Comparison of ENCODE assay signal across 8 mouse cellular contexts in the genomic region with DNA sequence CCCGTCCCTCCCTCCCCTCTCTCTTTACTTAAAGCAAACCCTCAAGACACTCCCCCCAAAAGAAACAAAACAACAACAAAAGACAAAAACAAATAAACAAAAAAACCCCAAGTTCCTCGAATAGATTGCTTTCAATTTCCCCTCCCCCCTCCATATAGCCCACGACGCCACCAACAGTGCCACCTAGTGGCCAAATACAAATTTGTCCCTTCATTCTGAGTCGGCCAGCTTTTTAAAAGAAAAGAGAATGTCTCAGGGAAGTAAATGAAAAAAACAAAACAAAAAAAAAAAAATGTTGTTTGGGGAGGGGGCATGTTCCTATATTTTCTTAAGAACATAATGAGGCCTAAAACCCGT.
DNase-seq lines count a peak whose midpoint lies in the region; ATAC-seq and TF ChIP-seq lines count a peak whose summit lies in the region.

No protein-coding gene starts in this region.

- ATAC-seq in inflammation-experienced regulatory T-cells, adult 6 months: peak; percentile 61
- no peak for ATAC-seq in megakaryocyte-erythroid progenitor cell, adult 5-6 weeks (replicated peaks; ENCODE audit: low FRiP score, low TSS enrichment, poor library complexity, severe bottlenecking)

- WGBS in liver, adult 2 months: 3% methylated on average over 6 of the region's 6 CpGs

- H3K9ac ChIP-seq in liver, adult 2 months (ENCODE audit: low read depth, low read length): no peak overlapping the region

- peak; percentile 59; the same call in 1 of the 2 replicates for TF ChIP-seq CTCF in liver, adult 2 months (IDR thresholded peaks at IDR 0.05; ENCODE audit: low read depth, low read length)

- no peaks in the 10 kb centered on the region for H3K79me2 ChIP-seq in liver, adult 2 months (ENCODE audit: control insufficient read depth, insufficient read depth, low read length)

- H3K4me1 ChIP-seq in liver, adult 2 months (ENCODE audit: control insufficient read depth, insufficient read depth, low read length): peaks cover 5% of the 10 kb centered on the region; the same call in 1 of the 2 replicates

- no peak overlapping the region for H3K4me3 ChIP-seq in liver, adult 2 months (ENCODE audit: insufficient read depth, low read depth, low read length)

- no peak for TF ChIP-seq POLR2A in liver, adult 2 months (IDR thresholded peaks at IDR 0.05; ENCODE audit: extremely low read depth, insufficient read depth, low read length)

- no peaks in the 10 kb centered on the region for H3K36me3 ChIP-seq in liver, adult 2 months (ENCODE audit: control insufficient read depth, insufficient read depth, low read length)

- H3K27ac ChIP-seq in liver, adult 2 months (replicated peaks; ENCODE audit: insufficient read depth, low read depth, low read length): no peak overlapping the region

- H3K27me3 ChIP-seq in liver, adult 2 months (ENCODE audit: control insufficient read depth, insufficient read depth, low read length): no peaks in the 10 kb centered on the region; the same call in 1 of the 2 replicates

- DNase-seq in urinary bladder, postnatal 14 days (ENCODE audit: low spot score): peak; percentile 53
- DNase-seq in urinary bladder, adult 2 months (ENCODE audit: low spot score): no peak
- DNase-seq in c-Kit-positive CD71-positive TER-119-positive erythroid progenitor cells, embryonic 14.5 days (ENCODE audit: low spot score): peak; percentile 30
- peak; percentile 79 for DNase-seq in forelimb bud, embryonic 11.5 days (ENCODE audit: low read depth, low spot score)
- DNase-seq in liver, adult 2 months (ENCODE audit: extremely low read depth, low read depth, low spot score): peak; percentile 15
- peak; percentile 65 for DNase-seq in neural tube, embryonic 10.5 days (ENCODE audit: extremely low spot score, low spot score)
